32 mouse cellular contexts compared by ENCODE assay signal in genomic region chr6:125888596-125888995, GRCm38 (mm10).
"Had no signal": no experiment of that assay in that cellular context is flagged by ENCODE, and none has a peak within 500 bp of the region (broad histone marks: within the 10 kb centered on the region; RNA-seq: fewer than 3 reads in every experiment).

No protein-coding gene starts in this region.

- H3K4me2 ChIP-seq: limb, embryonic 12.5 days; limb, embryonic 13.5 days; limb, embryonic 15.5 days; liver, embryonic 11.5 days; liver, embryonic 12.5 days; liver, embryonic 13.5 days; liver, embryonic 15.5 days; lung, embryonic 14.5 days; lung, embryonic 15.5 days; midbrain, embryonic 11.5 days; midbrain, embryonic 12.5 days; midbrain, embryonic 13.5 days; midbrain, embryonic 15.5 days; neural tube, embryonic 12.5 days had no signal

- H3K9ac ChIP-seq: limb, embryonic 12.5 days; limb, embryonic 13.5 days; limb, embryonic 15.5 days; liver, embryonic 12.5 days; liver, embryonic 13.5 days; liver, embryonic 14.5 days; liver, embryonic 15.5 days; liver, postnatal 0 days; lung, embryonic 14.5 days; lung, embryonic 15.5 days; midbrain, embryonic 12.5 days; midbrain, embryonic 13.5 days; midbrain, embryonic 15.5 days; neural tube, embryonic 12.5 days had no signal

- H3K27ac ChIP-seq: limb, embryonic 10.5 days; limb, embryonic 12.5 days; limb, embryonic 13.5 days; limb, embryonic 15.5 days; liver, embryonic 12.5 days; liver, embryonic 13.5 days; liver, embryonic 14.5 days; liver, embryonic 15.5 days; lung, embryonic 15.5 days; macrophage; midbrain, embryonic 10.5 days; midbrain, embryonic 12.5 days; midbrain, embryonic 13.5 days; midbrain, embryonic 15.5 days; neural tube, embryonic 12.5 days had no signal

- DNase-seq: left cerebral cortex, postnatal 4 days; liver; liver, embryonic 13.5 days; liver, postnatal 0 days; lung, adult 18-20 months; lung, adult 2 months; lung, embryonic 14.5 days; lung, postnatal 10 days; lung, postnatal 14 days; lung, postnatal 36 days; lung, postnatal 4 days; midbrain, embryonic 14.5 days had no signal

- H3K36me3 ChIP-seq: limb, embryonic 10.5 days; limb, embryonic 12.5 days; limb, embryonic 13.5 days; limb, embryonic 15.5 days; liver, embryonic 12.5 days; liver, embryonic 13.5 days; liver, embryonic 15.5 days; lung, embryonic 15.5 days; midbrain, embryonic 10.5 days; midbrain, embryonic 12.5 days; midbrain, embryonic 13.5 days; midbrain, embryonic 15.5 days; neural tube, embryonic 12.5 days had no signal

- H3K9me3 ChIP-seq: limb, embryonic 10.5 days; limb, embryonic 13.5 days; limb, embryonic 15.5 days; liver, embryonic 12.5 days; liver, embryonic 13.5 days; liver, embryonic 15.5 days; lung, embryonic 15.5 days; midbrain, embryonic 13.5 days; midbrain, embryonic 15.5 days; neural tube, embryonic 12.5 days had no signal

- H3K27me3 ChIP-seq: limb, embryonic 12.5 days; limb, embryonic 13.5 days; limb, embryonic 15.5 days; liver, embryonic 12.5 days; liver, embryonic 13.5 days; liver, embryonic 15.5 days; lung, embryonic 15.5 days; midbrain, embryonic 12.5 days; midbrain, embryonic 13.5 days; midbrain, embryonic 15.5 days; neural tube, embryonic 12.5 days had no signal

- ATAC-seq: liver, embryonic 12.5 days; liver, postnatal 0 days; lung, postnatal 0 days; midbrain, embryonic 13.5 days; midbrain, embryonic 15.5 days; midbrain, embryonic 16.5 days had no signal

- H3K4me1 ChIP-seq: limb, embryonic 12.5 days; limb, embryonic 13.5 days; limb, embryonic 15.5 days; liver, embryonic 12.5 days; liver, embryonic 13.5 days; liver, embryonic 15.5 days; lung, embryonic 15.5 days; megakaryocyte, embryonic 14.5 days; midbrain, embryonic 10.5 days; midbrain, embryonic 12.5 days; midbrain, embryonic 13.5 days; midbrain, embryonic 15.5 days; neural tube, embryonic 12.5 days had no signal

- H3K4me3 ChIP-seq: limb, embryonic 10.5 days; limb, embryonic 12.5 days; limb, embryonic 13.5 days; limb, embryonic 15.5 days; liver, embryonic 12.5 days; liver, embryonic 13.5 days; liver, embryonic 15.5 days; lung, embryonic 15.5 days; megakaryocyte, embryonic 14.5 days; midbrain, embryonic 10.5 days; midbrain, embryonic 12.5 days; midbrain, embryonic 13.5 days; midbrain, embryonic 15.5 days; myocyte; neural tube, embryonic 12.5 days had no signal
